Mouse (Mus musculus) R1 (cell line): ENCODE measurements around the gene AI467606.
"Not testable (repeated sequence)": the region's sequence is repeated elsewhere in the genome, so short reads cannot be mapped to it uniquely, and the experiment has no call there.

Experiments used
- DNase-seq: peaks from one replicate; pipeline ENCODE4 v3.0.0-alpha.2; 2018; ENCODE audit warnings: low read depth, low spot score

AI467606 gene

DNA sequence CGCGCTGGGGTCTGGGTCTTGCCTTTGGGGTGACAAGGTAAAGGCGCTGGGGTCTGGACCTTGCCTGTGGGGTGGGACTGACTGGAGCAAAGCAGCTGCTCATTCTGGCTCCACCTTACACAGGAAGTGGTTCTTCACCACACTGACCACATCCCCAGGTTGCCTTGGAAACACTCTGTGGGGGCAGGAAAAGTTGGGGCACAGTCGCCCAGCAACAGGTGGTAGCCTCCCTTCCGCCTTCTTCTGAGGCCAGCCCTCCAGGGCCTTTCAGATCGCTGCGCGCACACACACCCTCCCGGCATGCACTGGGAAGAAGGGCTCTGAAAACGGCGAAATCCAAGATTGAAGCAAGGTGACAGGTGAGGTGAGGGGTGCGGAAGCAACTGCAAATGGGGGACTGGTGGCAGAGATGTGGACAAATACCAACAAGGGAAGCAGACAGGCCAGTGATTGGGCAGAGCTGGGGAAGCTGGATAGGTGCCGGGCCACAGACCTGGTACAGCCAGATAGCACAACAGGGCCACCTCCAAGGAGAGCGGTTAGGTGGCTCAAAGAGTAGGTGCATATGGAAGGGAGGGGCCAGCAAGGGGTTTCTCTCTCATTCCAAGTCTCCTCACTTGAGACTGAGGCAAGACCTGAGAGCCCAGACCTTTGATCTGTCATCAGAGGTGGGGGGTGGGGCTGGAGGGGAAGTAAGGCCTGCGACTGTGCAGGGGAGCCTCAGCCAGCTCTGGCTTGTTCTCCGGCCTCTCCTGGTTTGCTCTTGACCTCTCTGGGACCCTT, at the start of gene AI467606:
AI467606 (plus strand) TSS at position 246 of the 783 bp plus-strand sequence.
- DNase-seq: peak; percentile 98

DNA sequence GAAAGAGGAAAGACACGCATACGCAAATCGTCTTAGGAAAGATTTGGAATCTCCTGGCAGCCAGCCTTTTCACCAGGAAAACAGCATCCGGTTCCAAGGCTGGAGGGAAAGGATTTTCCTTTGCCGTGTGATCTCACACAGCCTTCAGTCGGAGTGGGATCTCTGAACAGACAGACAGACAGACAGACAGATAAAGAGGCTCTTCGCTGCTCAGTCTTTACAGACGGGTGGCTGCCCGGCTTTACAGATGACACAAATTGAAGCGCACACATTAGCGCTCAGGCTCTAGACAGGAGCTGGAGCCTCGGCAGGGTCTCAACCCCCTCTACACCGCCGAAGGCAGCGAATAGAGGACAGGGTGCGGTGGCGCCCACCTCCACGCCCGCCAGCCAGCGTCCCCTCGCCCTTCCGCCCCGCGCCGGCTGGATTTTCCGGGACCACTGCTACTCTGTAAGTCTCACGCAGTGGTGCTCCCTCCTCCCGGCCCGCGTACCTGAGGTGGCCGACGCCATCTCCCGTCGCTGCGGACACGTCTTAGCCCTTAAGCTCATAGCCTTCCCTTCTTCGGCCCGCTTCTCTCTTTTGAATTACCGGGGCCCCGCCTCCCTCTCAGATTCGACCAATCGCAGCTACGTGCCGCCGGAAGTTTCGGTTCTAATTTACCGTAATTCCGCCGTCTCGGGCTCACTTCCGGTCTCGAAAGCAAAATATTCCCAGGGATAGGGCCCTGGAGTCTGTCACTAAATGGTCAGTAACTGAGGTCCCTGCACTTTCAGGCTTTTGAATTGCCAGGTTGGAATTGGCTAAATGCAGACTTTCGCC, 49.1 kb upstream of the AI467606 start, which contains the start of gene Kif22:
Kif22 (minus strand) TSS at position 621 of the 822 bp plus-strand sequence.
- DNase-seq: peak; percentile 91

DNA sequence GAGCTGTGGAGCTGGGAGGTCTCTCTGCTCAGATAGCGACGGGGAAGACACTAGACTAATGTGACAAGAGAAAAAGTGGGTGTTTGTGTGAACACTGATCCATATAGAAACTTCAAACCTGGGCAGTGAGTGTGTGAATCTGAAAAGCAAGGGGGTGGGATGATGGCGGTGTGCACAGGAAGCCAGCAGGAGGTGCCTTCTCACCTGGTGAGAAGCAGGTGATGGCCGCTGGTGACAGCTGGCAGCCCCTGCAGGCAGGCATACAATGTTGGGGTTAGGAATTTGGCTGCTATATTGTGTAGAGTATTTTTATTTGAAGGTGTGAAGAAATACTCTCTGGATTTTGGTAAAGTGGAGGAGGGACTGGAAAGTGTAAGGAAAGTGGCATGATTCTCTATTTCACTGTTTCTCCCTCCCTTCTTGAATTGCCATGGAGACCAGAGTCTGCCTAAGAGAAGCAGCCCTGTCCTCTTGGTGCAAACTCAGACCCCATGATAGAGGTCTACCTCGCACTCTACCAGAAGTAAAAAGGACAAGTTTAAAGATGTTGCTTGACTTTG, 36.1 kb upstream of the AI467606 start:
- DNase-seq: no peak

DNA sequence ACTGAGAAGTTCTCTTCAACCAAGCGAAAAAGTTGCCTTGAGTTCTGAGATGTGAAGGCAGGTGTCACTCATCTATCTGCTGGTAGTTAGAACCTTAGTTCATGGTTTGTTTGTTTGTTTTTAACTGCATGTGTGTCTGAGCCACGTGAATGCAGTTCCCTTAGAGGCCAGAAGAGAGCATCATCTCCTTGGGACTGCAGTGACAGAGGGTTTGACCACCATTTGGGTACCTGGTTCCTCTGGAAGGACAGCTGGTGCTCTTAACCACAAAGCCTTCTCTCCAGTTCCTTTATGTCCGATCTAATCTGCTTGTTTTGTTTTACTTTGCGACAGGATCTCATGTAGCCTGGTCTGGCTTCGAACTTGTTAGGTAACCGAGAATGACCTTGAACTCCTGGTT, 25.6 kb upstream of the AI467606 start:
- DNase-seq: peak; percentile 49

DNA sequence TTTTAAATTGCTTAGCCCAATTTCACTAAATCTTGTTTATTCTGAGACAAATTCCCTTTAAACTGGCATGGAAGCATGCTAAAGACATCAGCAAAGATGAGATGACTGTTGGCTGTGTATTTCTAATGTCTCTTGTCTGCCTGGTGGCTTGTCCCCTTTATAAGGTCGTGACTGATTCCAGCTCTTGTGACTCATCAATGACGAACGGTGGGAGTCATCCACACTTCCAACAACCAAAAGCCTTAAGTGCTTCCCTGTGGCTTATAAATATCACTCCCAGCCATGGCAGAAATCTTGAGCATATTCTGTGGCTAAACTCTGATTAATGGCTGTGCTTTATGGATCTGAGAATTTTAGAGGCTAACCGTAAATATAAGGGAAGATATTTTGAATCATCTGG, 24.8 kb upstream of the AI467606 start:
- no peak for DNase-seq

DNA sequence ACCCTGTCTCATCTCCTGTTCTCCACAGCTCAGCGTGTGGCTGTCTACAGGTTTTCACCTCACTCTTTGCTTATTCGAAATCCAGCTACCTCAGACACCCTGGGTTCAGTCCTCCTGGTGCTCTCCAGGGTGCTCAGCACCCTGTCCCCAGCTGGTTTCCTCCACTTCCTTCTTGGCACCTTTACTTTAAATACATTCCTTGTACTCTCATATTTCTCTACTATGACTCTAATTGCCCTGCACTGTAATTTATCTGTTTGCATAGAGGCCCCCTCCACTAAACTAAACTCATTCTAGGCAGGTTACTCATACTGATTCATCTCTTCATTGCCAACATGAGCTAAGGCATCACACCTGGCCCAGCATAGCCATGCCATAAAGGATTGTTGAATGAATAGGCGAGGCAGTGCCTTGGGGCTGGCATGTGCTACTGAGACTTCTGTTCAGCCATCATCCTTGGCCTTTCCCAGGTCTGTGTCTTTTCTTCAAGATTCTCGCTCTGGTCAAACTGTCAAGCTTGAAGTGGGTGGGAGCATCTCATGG, 20.2 kb upstream of the AI467606 start:
- no peak for DNase-seq

DNA sequence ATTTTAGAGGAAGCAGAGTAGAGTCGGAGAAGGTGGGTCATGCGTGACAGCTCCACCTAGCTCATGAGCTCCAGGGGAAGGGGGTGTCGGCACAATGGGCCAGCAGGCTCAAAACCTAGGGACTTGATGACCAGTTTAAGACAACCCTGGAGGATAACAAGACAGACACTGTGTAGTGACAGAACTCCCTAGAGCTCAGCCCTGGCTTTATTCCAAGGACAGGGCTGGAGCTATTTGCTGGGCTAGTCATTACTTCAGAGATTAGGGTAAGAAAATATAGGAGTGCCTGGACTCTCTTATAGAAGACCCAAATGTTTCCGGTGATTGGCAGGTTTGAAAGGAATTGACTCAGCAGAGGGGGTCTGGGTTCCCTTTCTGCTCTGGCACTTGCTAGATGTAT, 17.9 kb upstream of the AI467606 start:
- no peak for DNase-seq

DNA sequence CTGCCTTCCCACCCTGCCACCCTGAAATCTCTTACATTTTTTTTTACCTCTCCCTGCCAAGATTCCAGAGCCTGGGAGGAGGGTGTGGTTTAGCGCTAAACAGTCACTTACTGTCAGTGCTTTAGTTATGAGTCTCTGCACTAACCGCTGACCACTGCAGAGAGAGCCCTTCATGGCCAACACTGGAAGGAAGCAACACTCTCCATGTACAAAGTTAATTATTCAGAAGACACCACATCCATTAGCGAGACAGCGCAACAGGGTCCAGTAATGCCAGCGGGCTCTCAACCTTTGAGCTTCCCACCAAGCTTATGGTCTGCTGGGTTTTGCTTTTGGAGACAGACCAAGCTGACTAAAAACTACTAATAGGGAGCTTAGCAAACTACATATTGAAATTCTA, 15.0 kb upstream of the AI467606 start:
- DNase-seq: no peak

DNA sequence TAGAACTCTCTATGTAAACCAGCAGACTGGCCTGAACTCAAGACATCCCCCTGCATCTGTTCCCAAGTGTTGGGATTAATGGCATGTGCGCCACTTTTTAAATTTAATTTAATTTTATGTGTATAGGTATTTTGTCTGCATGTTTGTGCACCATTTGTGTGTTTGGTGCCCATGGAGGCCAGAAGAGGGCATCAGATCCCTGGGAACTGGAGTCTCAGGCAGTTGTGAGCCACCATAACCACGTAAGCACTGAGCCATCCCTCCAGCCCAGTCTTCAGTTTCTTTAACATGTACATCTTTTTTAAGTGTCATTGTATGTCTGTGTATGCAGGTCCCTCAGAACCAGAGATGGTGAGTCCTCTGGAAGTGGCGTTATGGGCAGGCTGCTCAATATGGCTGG, 13.5 kb upstream of the AI467606 start:
- DNase-seq: no peak

DNA sequence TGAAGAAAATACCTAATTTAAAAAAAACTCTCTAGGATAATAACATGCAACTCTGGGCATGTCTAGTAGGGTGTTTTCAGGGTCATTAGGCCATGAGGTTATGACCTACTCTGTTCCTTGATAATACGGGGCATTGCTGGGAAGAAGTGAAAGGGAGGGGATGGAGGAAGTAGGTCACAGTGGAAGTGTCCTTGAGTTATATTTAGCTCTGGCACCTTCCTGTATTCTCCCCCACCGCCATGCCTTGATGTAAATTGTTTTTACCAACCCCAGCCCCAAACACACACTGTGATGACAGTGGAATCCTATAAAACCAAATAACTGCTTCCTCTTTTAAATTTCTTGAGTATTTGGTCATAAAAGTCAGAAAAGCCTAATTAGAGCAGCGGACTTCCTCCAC, 11.1 kb upstream of the AI467606 start:
- no peak for DNase-seq

DNA sequence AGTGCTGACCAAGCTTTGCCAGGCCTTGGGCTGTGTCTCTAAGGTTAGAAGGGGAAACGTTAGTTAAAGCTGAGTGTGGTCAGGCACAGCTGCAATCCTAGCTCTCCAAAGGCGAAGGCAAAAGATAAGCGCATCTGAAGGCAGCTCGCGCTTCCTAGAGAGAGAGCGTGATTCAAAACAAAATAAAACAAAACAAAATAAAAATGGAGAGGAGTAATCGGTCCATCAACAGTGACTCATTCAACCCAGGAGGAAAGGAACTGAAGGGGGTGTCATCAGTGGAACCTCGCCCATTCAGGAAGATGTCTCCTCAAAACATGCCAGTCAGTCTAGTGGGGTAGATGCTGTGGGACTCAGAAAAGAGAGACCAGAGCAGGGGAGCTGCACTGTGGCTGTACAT, 8.9 kb upstream of the AI467606 start:
- DNase-seq: no peak

DNA sequence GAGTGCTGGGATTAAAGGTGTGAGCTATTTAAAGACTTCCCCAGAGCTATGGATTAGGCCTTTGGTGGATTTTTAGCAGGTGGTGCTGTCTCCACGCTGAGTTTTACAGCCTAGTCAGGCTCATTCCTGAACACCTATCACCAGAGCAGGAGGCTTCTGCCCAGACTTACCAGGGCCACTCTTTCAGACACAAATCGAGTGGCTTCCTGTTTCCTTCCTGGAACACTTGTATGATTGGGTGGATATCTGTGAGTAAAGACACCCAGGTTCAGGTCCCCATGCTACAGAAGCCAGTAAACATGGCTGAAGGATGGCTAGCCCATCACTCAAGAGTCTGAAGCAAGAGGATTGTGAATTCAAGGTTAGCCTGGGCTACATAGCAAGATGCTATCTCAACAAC, 8.2 kb upstream of the AI467606 start:
- DNase-seq: no peak

DNA sequence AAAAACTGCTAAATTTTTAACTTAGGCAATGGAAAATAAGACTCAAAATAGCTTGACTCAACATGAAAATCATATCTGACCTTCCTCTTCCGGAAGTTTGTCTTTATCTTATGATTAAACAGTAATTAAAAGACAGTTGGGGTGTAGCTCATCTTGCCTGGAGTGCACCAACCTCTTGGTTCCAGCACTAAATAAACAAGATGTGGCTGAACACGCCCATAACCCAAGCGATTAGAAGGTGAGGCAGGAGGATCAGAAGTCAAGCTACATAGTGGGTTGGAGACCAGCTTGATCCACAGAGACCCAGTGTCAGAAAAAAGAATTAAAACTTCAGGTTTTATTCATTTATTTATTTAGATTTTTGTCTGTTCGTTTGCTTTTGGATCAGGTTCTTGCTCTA, 7.5 kb upstream of the AI467606 start:
- no peak for DNase-seq

DNA sequence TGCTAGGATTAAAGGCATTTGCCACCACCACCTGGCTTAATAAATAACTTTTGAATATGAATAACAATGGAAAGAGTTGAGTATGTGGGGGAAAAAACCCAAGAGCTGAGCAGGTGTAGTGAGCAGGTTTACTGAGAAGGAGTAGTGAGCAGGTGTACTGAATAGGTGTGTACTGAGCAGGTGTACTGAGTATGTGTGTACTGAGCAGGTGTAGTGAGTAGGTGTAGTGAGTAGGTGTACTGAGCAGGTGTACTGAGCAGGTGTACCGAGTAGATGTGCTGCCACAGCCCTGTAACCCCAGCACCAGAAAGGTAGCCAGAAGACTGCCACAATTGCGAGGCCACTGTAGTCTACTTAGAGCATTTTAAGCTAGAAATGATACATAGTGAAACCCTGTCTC, 6.4 kb upstream of the AI467606 start:
- DNase-seq: no peak

DNA sequence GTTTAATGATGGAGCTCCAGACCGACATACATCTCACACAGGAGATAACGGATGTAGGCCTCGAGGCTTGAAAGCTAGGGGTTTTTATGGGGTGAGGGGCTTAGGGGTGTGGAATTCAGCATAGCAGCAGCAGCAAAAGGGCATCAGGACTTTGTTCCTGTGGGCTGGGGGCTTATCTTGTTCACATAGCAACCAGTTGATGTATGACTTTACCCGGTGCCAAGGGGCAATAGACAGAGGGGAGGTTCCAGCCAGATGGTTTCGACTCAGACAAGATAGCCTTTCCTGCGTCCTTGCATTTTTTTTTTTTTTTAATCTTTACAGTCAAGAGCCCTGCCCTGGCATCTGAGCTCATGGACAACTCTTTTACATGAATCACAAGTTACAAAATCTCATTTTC, 5.4 kb upstream of the AI467606 start:
- DNase-seq: not testable (repeated sequence)

DNA sequence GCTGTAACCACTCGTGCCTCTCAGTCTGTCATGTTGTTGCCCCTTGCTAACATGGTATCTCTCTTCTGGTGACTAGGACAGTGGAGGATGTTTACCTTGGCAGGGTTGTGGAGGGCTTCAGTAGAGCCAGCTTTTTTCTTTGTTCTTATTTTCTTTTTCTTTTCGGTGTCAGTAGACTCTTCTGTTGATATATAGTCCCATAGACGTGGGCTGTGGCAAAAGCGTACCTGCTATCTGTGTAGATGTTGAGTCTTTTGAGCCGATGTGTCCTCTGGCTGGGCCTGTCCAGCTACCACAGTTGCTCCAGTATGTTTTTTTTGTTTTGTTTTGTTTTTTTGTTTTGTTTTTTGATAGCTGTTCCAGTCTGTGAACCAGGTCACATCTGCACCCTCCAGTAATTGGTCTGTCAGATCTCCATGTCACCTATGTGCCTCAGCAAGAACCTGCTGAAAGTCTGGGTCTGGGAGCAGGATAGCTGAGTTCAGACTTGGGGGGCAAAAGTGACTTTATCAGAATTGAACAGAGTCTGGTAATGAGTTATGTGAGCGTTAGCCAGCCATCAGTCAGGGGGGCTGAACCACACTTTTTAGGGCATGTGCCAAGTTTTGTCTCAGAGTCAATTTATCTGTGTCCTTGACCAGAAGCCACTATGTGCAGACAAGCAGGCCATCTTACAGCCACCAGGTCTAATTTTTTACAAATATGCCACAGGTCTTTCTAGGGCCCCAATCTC, 3.7 kb upstream of the AI467606 start, which contains the start of gene Zg16:
Zg16 (minus strand) TSS at position 51 of the 733 bp plus-strand sequence.
- DNase-seq: not testable (repeated sequence)

DNA sequence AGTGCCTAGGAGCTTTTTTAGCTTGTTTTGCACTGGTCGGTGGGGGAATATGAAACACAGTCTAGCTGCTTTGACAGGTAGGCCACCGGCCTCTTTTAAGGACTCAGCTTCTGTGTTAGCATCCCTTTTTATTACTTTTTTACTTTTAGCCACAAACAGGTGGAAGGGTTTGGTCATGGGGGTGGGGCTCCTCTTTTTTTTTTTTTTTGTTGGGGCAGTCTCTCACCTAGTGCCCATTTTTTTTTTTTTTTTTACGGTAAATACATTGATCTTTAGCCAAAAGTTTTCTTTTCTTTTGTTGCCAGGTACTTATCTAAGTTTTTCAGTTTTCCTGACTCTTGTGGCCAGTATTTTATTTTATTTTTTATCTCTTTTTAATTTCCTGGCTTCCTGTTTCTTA, 3.1 kb upstream of the AI467606 start:
- DNase-seq: no peak

DNA sequence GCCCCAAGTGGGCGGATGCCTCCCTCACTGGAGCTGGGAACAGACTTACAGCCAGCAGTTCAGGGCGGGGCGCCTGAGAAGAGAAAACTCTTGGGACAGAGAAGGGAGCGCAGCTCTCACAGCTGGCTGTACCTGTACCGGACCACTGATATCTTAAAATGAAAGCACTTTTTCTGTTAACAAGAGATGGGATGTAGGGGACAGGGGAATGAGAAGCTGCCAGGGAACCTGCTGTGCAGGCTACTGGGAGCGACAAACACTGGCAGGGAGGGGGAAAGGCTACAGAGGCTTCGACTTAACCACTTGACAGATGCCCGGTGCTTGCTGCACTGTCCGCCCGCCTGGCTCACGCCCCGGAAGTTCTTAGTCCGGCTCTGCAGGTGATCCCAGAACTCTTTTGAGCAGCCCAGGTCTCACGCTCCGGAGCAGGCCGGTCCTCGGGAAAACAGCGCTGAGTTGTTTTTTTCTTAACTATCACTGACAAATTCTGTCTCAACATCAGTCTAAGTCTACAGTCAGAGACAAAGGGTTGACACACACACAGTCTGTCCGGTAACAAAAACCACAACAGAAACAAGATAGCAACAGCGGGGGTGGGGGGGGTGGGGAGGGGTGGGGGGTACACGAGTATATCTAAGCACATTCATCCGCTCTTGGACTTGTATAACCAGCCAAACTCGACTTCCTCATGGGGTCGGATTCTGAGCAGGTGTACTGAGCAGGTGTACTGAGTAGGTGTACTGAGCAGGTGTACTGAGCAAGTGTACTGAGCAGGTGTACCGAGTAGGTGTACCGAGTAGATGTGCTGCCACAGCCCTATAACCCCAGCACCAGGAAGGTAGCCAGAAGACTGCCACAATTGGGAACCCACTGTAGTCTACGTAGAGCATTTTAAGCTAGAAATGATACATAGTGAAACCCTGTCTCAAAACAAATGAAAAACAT, 2.0 kb upstream of the AI467606 start:
- DNase-seq: peak; percentile 73

DNA sequence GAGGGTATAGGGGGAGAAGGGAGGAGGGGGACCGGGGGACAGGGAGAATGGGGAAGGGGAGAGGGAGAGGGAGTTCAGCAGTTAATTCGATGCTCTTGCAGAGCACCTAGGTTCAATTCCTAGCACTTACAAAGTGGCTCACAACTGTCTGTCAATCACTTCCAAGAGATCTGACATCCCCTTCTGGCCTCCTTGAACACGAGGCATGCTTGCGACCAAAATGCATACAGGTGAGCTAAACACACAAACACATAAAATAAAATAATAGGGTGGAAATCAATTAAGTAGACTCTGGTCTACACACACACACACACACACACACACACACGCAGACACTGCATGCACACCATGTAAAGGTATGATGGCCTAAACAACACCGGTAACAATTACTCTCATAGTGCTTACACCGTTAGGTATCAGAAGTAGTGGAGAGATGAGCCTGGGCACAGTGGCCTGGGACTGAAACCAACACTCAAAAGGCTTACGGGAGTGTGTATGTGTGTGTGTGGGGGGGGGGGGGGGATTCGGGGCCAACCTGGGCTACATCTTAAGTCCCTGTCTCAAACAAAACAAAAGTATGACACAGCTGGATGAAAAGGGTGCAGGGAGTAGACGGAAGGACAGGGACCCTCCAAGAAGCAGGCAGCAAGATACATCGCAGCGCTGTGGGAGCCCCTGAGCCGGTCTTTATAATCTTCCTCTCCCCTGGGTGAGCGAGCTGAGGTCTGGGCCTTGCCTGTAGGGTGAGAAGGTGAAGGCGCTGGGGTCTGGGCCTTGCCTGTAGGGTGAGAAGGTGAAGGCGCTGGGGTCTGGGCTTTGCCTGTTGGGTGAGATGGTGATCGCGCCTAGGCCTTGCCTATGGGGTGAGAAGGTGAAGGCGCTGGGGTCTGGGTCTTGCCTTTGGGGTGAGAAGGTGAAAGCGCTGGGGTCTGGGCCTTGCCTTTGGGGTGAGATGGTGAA, 725 bp upstream of the AI467606 start:
- DNase-seq: no peak
